Mouse (Mus musculus) CD4-positive naive resting alpha-beta T cell, adult 76 days (primary cell): ENCODE measurements around the gene Dnajc14. TPM values are rescaled to one million over a fixed set of nuclear protein-coding genes. Genes with fewer than 3 reads are reported as not detected.

Experiments
- total RNA-seq: library from RNA; stranded (reverse); gene quantifications from one replicate; pipeline ENCODE4 v1.2.4, GENCODE M21; 2023

Gene Dnajc14
- total RNA-seq: 57.9 TPM

GRCm38 (mm10) chr10:128803771-128804270 is at the start of gene Dnajc14:
Gene Dnajc14, plus strand, starts transcription at chr10:128804062.

GRCm38 (mm10) chr10:128790398-128791124 is 13.3 kb upstream of the Dnajc14 start, which contains the start of gene Mmp19:
Gene Mmp19, plus strand, starts transcription at chr10:128790910.

GRCm38 (mm10) chr10:128804271-128805091 is 619 bp downstream of the Dnajc14 start, which contains the start of gene Tmem198b:
Gene Tmem198b, minus strand, starts transcription at chr10:128804370.

GRCm38 (mm10) chr10:128817033-128817432 is 13.2 kb downstream of the Dnajc14 start, which contains the start of gene Sarnp:
Gene Sarnp, plus strand, starts transcription at chr10:128817333.

GRCm38 (mm10) chr10:128821358-128822056 is 17.6 kb downstream of the Dnajc14 start, which contains the start of gene Ormdl2:
Gene Ormdl2, minus strand, starts transcription at chr10:128821645.

Other genes starting within 250 kb of the Dnajc14 start
- 55.6 TPM for gene Pa2g4, start 238.1 kb upstream of the Dnajc14 start, total RNA-seq
- 1.3 TPM for gene Erbb3, start 214.4 kb upstream of the Dnajc14 start, total RNA-seq
- 1,431 TPM for gene Rps26, start 177.3 kb upstream of the Dnajc14 start, total RNA-seq
- gene Ikzf4, start 158.1 kb upstream of the Dnajc14 start, total RNA-seq: 9.6 TPM
- gene Suox, start 130.0 kb upstream of the Dnajc14 start, total RNA-seq: 10.1 TPM
- 32.6 TPM for gene Rab5b, start 107.8 kb upstream of the Dnajc14 start, total RNA-seq
- gene Pmel, start 99.9 kb upstream of the Dnajc14 start, total RNA-seq: not detected
- gene Cdk2, start 99.0 kb upstream of the Dnajc14 start, total RNA-seq: 32.6 TPM
- gene Dgka, start 59.2 kb upstream of the Dnajc14 start, total RNA-seq: 837 TPM
- 82.4 TPM for gene Pym1, start 56.2 kb upstream of the Dnajc14 start, total RNA-seq
- 0.32 TPM for gene Mmp19, start 13.2 kb upstream of the Dnajc14 start, total RNA-seq
- gene Tmem198b, start 308 bp downstream of the Dnajc14 start, total RNA-seq: 6.4 TPM
- gene Sarnp, start 13.3 kb downstream of the Dnajc14 start, total RNA-seq: 50.3 TPM
- gene Ormdl2, start 17.6 kb downstream of the Dnajc14 start, total RNA-seq: 15.3 TPM
- gene Gdf11, start 87.7 kb downstream of the Dnajc14 start, total RNA-seq: 10.7 TPM
- 1.9 TPM for gene Cd63, start 96.9 kb downstream of the Dnajc14 start, total RNA-seq
- 13.7 TPM for gene Rdh5, start 118.8 kb downstream of the Dnajc14 start, total RNA-seq
- gene Bloc1s1, start 120.0 kb downstream of the Dnajc14 start, total RNA-seq: 53.3 TPM
- 14.3 TPM for gene Itga7, start 129.8 kb downstream of the Dnajc14 start, total RNA-seq
- gene Mettl7b, start 156.9 kb downstream of the Dnajc14 start, total RNA-seq: not detected
- gene Olfr9, start 185.4 kb downstream of the Dnajc14 start, total RNA-seq: 1.7 TPM
- 0.23 TPM for gene Olfr763, start 206.7 kb downstream of the Dnajc14 start, total RNA-seq
- gene Olfr764-ps1, start 235.8 kb downstream of the Dnajc14 start, total RNA-seq: not detected
- gene Olfr765, start 245.9 kb downstream of the Dnajc14 start, total RNA-seq: not detected